Mouse (Mus musculus) hindlimb bud, embryonic 11.5 days (tissue): ENCODE measurements at regions not wholly inside any gene's neighbourhood (a gene's known extent, or its start where the extent isn't known, plus 50 kb on each side); places are given as distances from the start of the nearest gene placed in this dataset.

Source experiments
- DNase-seq: peaks from one replicate; pipeline ENCODE4 v3.0.0-alpha.2; 2012; ENCODE audit warnings: low read depth, low spot score; ENCODE audit errors: extremely low spot score

GRCm38 (mm10) chr4:95304006-95304405, 252.0 kb upstream of the Jun start:
- no peak for DNase-seq

GRCm38 (mm10) chr4:95307134-95307533, 250.2 kb upstream of the Fggy start:
- DNase-seq = no peak

- DNase-seq = no peak
These were observed 248.8 kb upstream of the Fggy start for GRCm38 (mm10) chr4:95308469-95308895.

GRCm38 (mm10) chr4:95310410-95310809, 246.9 kb upstream of the Fggy start:
- DNase-seq = no peak

- peak; percentile 95 for DNase-seq
These were observed 239.5 kb upstream of the Fggy start for GRCm38 (mm10) chr4:95317821-95318290.

GRCm38 (mm10) chr4:95318561-95318960, 238.7 kb upstream of the Fggy start:
- DNase-seq = peak; percentile 47

- peak; percentile 10 for DNase-seq
These were observed 238.3 kb upstream of the Fggy start for GRCm38 (mm10) chr4:95319036-95319435.

- no peak for DNase-seq
These were observed 231.4 kb upstream of the Fggy start for GRCm38 (mm10) chr4:95325861-95326260.

- DNase-seq = no peak
These were observed 217.5 kb upstream of the Fggy start for GRCm38 (mm10) chr4:95339822-95340221.

- no peak for DNase-seq
These were observed 216.4 kb upstream of the Fggy start for GRCm38 (mm10) chr4:95340926-95341325.

- DNase-seq = no peak
These were observed 210.5 kb upstream of the Fggy start for GRCm38 (mm10) chr4:95346722-95347197.

- no peak for DNase-seq
These were observed 209.9 kb upstream of the Fggy start for GRCm38 (mm10) chr4:95347436-95347835.

- DNase-seq = no peak
These were observed 208.7 kb upstream of the Fggy start for GRCm38 (mm10) chr4:95348405-95349123.

GRCm38 (mm10) chr4:95353894-95354319, 203.4 kb upstream of the Fggy start:
- no peak for DNase-seq

- DNase-seq = no peak
These were observed 198.6 kb upstream of the Fggy start for GRCm38 (mm10) chr4:95358674-95359073.

GRCm38 (mm10) chr4:95360336-95360967, 196.9 kb upstream of the Fggy start:
- DNase-seq = no peak

GRCm38 (mm10) chr4:95364376-95365082, 192.8 kb upstream of the Fggy start:
- DNase-seq = no peak

- DNase-seq = no peak
These were observed 180.9 kb upstream of the Fggy start for GRCm38 (mm10) chr4:95376386-95376785.

- no peak for DNase-seq
These were observed 179.8 kb upstream of the Fggy start for GRCm38 (mm10) chr4:95377222-95378134.

- DNase-seq = no peak
These were observed 178.7 kb upstream of the Fggy start for GRCm38 (mm10) chr4:95378645-95379044.
